Mouse (Mus musculus) telencephalon, adult 2 months (tissue): ENCODE measurements around the gene Cep57l1.

Experiments used
- DNase-seq: peaks from one replicate; pipeline ENCODE4 v3.0.0-alpha.2; 2011; ENCODE audit warnings: low read depth, low spot score

The Cep57l1 gene

GRCm38 (mm10) chr10:41678746-41679360 lies 130.8 kb downstream of the Cep57l1 start:
- peak; percentile 87 for DNase-seq

- no peak for DNase-seq
These were observed 132.3 kb downstream of the Cep57l1 start for GRCm38 (mm10) chr10:41677396-41677795.

GRCm38 (mm10) chr10:41676661-41677061 lies 133.0 kb downstream of the Cep57l1 start:
- no peak for DNase-seq

GRCm38 (mm10) chr10:41675842-41676571 lies 133.7 kb downstream of the Cep57l1 start:
- DNase-seq, result no peak

GRCm38 (mm10) chr10:41675243-41675642 lies 134.4 kb downstream of the Cep57l1 start:
- no peak for DNase-seq

- no peak for DNase-seq
These were observed 135.3 kb downstream of the Cep57l1 start for GRCm38 (mm10) chr10:41674362-41674761.

- DNase-seq, result no peak
These were observed 139.5 kb downstream of the Cep57l1 start for GRCm38 (mm10) chr10:41670196-41670595.
